Mouse (Mus musculus) erythroblast, embryonic 14.5 days (primary cell): ENCODE measurements around the gene Acsm3.

Experiments used
- GATA1 ChIP-seq: IDR thresholded peaks from 2 replicates; pipeline ENCODE4 v1.6.1; 2012; ENCODE audit warnings: low read length, inconsistent platforms, mixed read lengths
- TAL1 ChIP-seq: IDR thresholded peaks from 3 replicates; pipeline ENCODE4 v1.6.1; 2012; ENCODE audit warnings: low read length, inconsistent platforms, mixed read lengths

GRCm38 (mm10) chr7:119835371-119835770 is 74.6 kb downstream of the Acsm3 start:
- TF ChIP-seq GATA1 (no peak), TAL1 (no peak)
